Mouse (Mus musculus): ENCODE data around the gene Naa15. TPM values are rescaled to one million over a fixed set of nuclear protein-coding genes. Genes with fewer than 3 reads are reported as not detected.
A peak's percentile ranks its signal among the peaks of the same experiment; 100 is the strongest.

Naa15 gene
- polyA plus RNA-seq, 1 experiment: 56.7 TPM

DNA sequence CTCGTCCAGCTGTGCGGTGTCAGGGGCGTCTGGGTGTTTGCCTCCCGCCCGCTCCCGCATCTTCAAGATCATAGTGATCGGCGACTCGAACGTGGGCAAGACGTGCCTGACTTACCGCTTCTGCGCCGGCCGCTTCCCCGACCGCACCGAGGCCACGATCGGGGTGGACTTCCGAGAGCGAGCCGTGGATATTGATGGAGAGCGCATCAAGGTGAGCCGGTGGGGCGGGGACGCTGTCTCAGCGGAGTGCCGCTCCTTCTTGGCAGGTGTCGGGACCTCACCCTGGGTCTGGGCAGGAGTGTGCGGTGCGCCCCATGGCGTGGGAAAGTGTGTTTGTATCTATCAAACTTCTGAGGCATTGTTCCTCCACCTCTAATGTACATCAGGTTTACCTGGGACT, 69.4 kb downstream of the Naa15 start:
- Histone ChIP-seq H3K4me3 (ENCODE audit: insufficient read depth, low read length) (peak overlapping the region; percentile 84), H3K27ac (ENCODE audit: insufficient read depth, low read depth, low read length) (no peak overlapping the region), H3K4me1 (ENCODE audit: control insufficient read depth, insufficient read depth, low read length) (peaks cover 6% of the 10 kb centered on the region)
- TF ChIP-seq POLR2A (IDR thresholded peaks at IDR 0.05; ENCODE audit: borderline replicate concordance, low read depth, low read length) (no peak), CTCF (IDR thresholded peaks at IDR 0.05; ENCODE audit: low read depth, low read length) (no peak)

DNA sequence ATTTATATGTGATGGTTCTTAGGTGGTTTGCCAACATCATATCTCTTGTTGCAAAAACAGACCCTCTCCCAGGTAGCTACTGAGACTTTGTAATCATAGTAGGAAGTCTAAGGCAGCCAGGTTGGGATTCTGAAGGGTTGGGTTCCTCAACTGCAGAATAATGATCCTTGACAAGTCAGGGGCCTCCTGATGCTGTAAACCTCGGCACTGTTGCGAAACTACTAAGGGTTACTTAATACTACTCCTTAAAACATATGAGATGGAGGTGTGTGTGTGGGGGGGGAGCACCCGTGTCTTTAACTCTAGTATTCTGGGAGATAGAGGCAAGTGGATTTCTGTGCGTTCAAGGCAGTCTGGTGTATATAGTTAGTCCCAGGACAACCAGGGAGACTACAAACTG, 70.4 kb downstream of the Naa15 start:
- H3K27ac ChIP-seq (ENCODE audit: insufficient read depth, low read depth, low read length): no peak overlapping the region
- no peak for TF ChIP-seq POLR2A (IDR thresholded peaks at IDR 0.05; ENCODE audit: borderline replicate concordance, low read depth, low read length)
- H3K4me1 ChIP-seq (ENCODE audit: control insufficient read depth, insufficient read depth, low read length): peaks cover 6% of the 10 kb centered on the region
- H3K4me3 ChIP-seq (ENCODE audit: insufficient read depth, low read length): no peak overlapping the region

DNA sequence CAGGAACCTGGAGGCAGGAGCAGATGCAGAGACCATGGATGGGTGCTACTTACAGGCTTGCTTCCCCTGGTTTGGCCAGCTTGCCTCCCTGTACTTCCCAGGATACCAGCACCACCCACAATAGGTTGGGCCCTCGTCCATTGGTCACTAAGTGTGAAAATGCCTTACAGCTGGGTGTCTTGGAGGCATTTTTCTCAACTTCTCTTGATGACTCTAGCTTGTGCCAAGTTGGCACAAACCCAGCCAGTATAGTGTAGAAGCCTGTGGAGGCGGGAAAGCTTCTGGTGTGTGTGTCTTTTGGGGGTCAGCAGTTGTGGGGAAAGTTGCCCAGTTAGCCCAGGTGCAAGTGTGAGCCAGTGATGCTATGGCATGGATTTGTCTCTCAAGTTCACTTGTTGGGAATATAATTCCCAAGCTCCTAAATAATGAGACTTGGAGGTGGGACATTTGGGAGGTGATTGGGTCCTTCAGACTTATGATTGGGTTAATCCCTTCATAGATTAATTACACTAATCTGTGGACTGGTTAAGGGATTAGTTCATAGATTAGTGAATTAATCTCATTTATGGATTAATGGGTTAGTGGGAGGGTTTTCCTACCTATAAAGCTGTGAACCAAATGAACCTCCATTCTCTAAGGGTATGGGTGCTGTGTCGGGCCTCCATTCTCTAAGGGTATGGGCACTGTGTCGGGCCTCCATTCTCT, 71.7 kb downstream of the Naa15 start:
- TF ChIP-seq CTCF (IDR thresholded peaks at IDR 0.05; ENCODE audit: low read depth, low read length) (no peak), POLR2A (IDR thresholded peaks at IDR 0.05; ENCODE audit: borderline replicate concordance, low read depth, low read length) (no peak)
- Histone ChIP-seq H3K4me1 (ENCODE audit: control insufficient read depth, insufficient read depth, low read length) (peaks cover 6% of the 10 kb centered on the region), H3K4me3 (ENCODE audit: insufficient read depth, low read length) (no peak overlapping the region), H3K27ac (ENCODE audit: insufficient read depth, low read depth, low read length) (no peak overlapping the region)

DNA sequence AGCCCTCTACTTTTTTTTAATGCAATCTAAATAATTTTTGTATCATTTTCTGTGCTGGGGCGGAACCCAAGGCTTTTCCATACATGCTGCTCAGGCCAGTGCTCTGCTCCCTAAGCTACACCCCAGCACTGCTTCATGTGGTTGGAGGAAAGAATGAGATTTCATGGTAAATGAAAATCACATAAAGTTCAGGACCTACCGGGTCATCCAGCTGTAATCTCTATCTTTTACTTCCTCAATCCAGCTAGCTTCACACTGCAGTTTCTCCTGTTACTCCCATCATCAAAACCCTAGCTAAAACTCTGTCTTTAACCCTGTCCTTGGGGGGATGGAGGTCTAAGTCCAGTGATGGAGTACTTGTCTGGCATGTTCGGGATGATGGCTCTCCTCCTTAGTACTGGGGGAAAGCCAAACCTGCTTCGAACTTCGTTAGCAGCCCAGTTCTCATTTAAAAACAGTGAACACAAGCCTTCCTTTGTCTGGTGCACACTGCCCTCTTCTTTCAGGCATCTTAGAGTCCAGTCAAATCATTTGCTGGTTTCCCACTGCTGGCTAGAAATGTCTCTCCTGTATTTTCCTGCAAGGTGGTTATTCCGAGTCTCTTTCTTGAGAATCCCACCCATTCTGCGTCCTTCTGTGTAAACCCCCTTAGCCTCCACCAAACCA, 75.3 kb downstream of the Naa15 start:
- Histone ChIP-seq H3K4me1 (ENCODE audit: control insufficient read depth, insufficient read depth, low read length) (peaks cover 3% of the 10 kb centered on the region; the same call in 1 of the 2 replicates), H3K4me3 (ENCODE audit: insufficient read depth, low read length) (no peak overlapping the region), H3K27ac (ENCODE audit: insufficient read depth, low read depth, low read length) (no peak overlapping the region)
- TF ChIP-seq CTCF (IDR thresholded peaks at IDR 0.05; ENCODE audit: low read depth, low read length): no peak
- TF ChIP-seq POLR2A (IDR thresholded peaks at IDR 0.05; ENCODE audit: borderline replicate concordance, low read depth, low read length): no peak

DNA sequence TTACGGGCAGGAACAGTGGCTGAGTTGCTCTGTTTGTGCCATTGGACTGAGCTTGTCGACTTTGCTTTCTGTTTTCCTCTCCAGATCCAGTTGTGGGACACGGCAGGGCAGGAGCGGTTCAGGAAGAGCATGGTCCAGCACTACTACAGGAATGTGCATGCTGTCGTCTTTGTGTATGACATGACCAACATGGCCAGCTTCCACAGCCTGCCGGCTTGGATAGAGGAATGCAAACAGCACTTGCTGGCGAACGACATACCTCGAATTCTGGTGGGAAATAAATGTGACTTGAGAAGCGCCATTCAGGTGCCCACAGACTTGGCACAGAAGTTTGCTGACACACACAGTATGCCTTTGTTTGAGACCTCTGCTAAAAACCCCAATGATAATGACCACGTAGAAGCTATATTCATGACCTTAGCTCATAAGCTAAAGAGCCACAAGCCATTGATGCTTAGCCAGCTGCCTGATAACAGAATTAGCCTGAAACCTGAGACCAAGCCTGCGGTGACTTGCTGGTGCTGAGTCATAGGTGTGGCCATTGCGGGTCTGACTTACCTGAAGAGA, 78.4 kb downstream of the Naa15 start:
- TF ChIP-seq POLR2A (IDR thresholded peaks at IDR 0.05; ENCODE audit: borderline replicate concordance, low read depth, low read length) (no peak), CTCF (IDR thresholded peaks at IDR 0.05; ENCODE audit: low read depth, low read length) (no peak)
- H3K27ac ChIP-seq (ENCODE audit: insufficient read depth, low read depth, low read length): no peak overlapping the region
- no peaks in the 10 kb centered on the region for H3K4me1 ChIP-seq (ENCODE audit: control insufficient read depth, insufficient read depth, low read length)
- H3K4me3 ChIP-seq (ENCODE audit: insufficient read depth, low read length): no peak overlapping the region

DNA sequence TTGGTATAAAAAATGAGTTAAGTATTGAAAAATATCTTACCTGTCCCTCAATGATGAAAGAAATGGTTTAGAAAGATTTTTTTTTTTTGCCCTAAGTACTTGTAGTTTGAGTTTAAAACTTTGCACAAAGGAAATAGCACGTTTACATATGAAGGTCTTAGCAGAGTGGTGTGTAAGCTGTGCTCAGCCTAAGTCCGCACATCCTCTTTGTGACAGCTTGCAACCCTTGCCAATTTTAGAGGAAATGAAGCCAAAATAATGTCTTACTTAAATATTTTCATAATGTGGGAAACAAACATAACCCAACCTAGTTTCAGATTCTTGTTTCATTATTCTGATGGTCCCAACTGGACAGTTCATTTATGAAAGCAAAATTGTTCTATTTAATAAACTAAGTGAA, 79.5 kb downstream of the Naa15 start:
- Histone ChIP-seq H3K27ac (ENCODE audit: insufficient read depth, low read depth, low read length) (no peak overlapping the region), H3K4me3 (ENCODE audit: insufficient read depth, low read length) (no peak overlapping the region), H3K4me1 (ENCODE audit: control insufficient read depth, insufficient read depth, low read length) (no peaks in the 10 kb centered on the region)
- no peak for TF ChIP-seq CTCF (IDR thresholded peaks at IDR 0.05; ENCODE audit: low read depth, low read length)
- TF ChIP-seq POLR2A (IDR thresholded peaks at IDR 0.05; ENCODE audit: borderline replicate concordance, low read depth, low read length): no peak

DNA sequence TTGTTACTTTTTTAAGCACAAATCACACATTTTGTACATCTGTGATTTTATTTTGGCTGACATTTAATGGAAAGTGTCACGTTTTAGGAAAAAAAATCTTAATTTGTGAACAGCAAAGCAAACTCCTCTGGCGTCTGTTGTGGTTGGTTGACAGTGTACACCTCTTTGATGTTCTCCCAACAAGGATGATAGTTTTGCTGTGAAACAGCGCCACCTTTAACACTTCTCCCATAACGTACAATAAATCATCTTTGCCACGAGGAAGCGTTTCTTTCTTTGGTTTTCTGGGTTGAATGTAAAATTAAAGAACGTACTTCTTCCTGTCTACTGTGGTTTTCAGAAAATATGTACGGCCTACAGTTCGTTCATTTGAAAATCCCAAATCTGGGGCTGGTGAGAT, 80.7 kb downstream of the Naa15 start:
- Histone ChIP-seq H3K4me3 (ENCODE audit: insufficient read depth, low read length) (no peak overlapping the region), H3K4me1 (ENCODE audit: control insufficient read depth, insufficient read depth, low read length) (no peaks in the 10 kb centered on the region), H3K27ac (ENCODE audit: insufficient read depth, low read depth, low read length) (no peak overlapping the region)
- no peak for TF ChIP-seq CTCF (IDR thresholded peaks at IDR 0.05; ENCODE audit: low read depth, low read length)
- TF ChIP-seq POLR2A (IDR thresholded peaks at IDR 0.05; ENCODE audit: borderline replicate concordance, low read depth, low read length): no peak

DNA sequence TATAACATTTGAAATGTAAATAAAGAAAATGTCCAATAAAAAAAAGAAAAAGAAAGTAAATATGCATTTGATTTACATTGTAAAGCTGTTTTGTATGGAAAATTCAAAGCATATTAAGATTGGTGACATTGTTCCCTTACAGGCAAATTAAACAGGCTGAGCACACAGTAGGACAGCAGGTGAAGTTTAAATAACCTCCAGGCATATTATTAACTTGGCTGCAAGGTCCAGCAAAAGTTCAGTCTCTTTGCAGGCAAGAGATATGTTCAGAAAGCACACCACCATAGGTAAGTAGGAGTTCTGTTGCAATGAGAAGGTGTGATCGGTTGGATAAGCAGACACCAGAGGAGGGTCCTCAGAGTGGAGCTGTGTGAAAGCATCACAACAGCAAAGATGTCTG, 83.0 kb downstream of the Naa15 start:
- H3K4me1 ChIP-seq (ENCODE audit: control insufficient read depth, insufficient read depth, low read length): no peaks in the 10 kb centered on the region
- H3K4me3 ChIP-seq (ENCODE audit: insufficient read depth, low read length): no peak overlapping the region
- TF ChIP-seq CTCF (IDR thresholded peaks at IDR 0.05; ENCODE audit: low read depth, low read length) (no peak), POLR2A (IDR thresholded peaks at IDR 0.05; ENCODE audit: borderline replicate concordance, low read depth, low read length) (no peak)
- no peak overlapping the region for H3K27ac ChIP-seq (ENCODE audit: insufficient read depth, low read depth, low read length)

DNA sequence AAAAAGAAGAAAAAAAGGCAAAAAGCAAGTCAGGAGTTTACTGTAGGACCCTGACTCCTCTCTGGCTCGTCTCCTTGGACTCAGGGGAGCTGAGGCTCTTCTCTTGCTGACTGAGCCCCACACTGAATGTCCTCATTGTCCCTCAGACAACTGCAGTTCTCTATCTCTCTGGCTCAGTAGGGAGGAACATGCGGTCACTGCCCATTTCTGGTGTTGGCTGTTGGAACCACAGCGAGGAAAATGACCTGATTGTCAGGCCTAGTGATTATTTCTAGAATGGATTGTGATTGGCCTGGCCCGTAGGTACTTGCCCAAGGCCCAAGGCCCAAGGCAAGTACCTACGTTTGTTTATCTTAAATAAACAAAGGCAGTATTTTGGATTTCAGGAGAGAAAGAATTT, 83.7 kb downstream of the Naa15 start:
- no peak for TF ChIP-seq CTCF (IDR thresholded peaks at IDR 0.05; ENCODE audit: low read depth, low read length)
- TF ChIP-seq POLR2A (IDR thresholded peaks at IDR 0.05; ENCODE audit: borderline replicate concordance, low read depth, low read length): no peak
- Histone ChIP-seq H3K27ac (ENCODE audit: insufficient read depth, low read depth, low read length) (no peak overlapping the region), H3K4me3 (ENCODE audit: insufficient read depth, low read length) (no peak overlapping the region), H3K4me1 (ENCODE audit: control insufficient read depth, insufficient read depth, low read length) (no peaks in the 10 kb centered on the region)

DNA sequence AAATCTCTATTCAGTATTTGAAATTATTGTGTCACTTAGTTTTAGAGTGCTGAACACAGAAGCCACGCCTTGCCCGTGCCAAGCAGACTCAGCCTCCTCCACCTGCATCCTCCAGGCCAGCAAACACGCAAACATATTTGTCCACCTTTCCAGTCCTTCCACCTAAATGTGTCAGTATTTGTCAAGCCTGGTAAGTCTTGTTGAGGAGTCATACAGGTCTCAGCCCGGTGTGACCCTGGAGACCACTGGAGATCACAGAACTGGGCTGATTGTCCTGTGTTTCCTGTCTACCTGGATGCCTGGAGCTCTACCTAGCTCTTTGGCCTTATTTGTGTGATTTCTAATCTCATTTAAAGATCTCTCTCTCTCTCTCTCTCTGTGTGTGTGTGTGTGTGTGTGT, 84.9 kb downstream of the Naa15 start:
- no peaks in the 10 kb centered on the region for H3K4me1 ChIP-seq (ENCODE audit: control insufficient read depth, insufficient read depth, low read length)
- H3K4me3 ChIP-seq (ENCODE audit: insufficient read depth, low read length): no peak overlapping the region
- no peak overlapping the region for H3K27ac ChIP-seq (ENCODE audit: insufficient read depth, low read depth, low read length)
- no peak for TF ChIP-seq POLR2A (IDR thresholded peaks at IDR 0.05; ENCODE audit: borderline replicate concordance, low read depth, low read length)
- TF ChIP-seq CTCF (IDR thresholded peaks at IDR 0.05; ENCODE audit: low read depth, low read length): no peak

Data from bone marrow macrophage, adult 2 months (primary cell).